Mouse (Mus musculus) kidney, postnatal 25 days (tissue): ENCODE results near the gene Ankfy1.
"Not testable (repeated sequence)": the region's sequence is repeated elsewhere in the genome, so short reads cannot be mapped to it uniquely, and the experiment has no call there.

ENCODE experiments used
- DNase-seq, 2 experiments: peaks; one replicate each; pipeline ENCODE4 v3.0.0; 2021; ENCODE audit warnings: mixed read lengths in 2 of 2

The Ankfy1 gene

DNA sequence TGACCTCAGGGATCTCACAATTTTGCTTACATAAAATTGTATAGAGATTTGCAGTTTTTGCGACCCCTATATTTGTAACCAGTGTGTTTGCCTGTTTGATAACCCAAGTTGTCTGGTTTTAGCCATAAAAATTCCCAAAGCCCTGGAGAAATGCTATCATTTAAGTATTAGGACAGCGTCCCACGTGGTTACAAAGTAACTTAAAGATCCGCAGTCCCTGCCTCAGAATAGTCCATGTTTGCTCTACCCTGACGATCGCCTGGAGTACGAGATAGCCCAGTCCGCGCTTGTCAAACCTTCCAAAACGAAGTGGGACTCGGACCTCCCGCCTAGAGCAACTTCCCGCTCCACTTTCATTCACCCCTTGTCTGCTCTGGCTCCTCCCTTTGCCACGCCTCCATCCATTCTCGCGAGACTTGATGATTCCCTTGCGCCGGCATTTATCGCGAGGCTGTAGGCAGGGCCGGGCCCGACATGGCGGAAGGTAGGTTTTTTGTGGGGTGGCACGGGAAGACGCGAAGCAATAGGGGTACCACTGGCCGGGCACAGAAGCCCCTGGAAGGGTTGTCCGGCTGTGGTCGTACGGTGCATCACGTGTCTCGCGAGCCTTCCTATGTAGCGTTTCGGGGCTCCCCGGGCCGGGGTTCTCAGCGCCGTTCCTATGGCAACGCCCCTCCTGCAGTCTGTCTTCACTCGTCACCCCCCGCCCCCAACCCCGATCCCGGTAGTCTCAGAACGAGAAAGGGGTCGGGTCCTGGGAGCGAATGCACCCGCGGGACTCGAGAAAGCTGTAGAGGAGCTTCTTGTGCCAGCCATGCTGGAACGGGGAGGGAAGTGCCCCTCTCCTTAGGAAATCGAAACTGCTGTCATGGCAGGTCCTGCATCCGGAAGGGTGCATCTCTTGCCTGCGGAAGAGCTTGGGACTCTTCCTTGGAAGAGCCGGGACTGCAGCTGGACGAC, at the start of gene Ankfy1:
TSS of gene Ankfy1 (plus strand) at position 456 of the 960 bp plus-strand sequence.
- peak; percentile 97 to 99 for DNase-seq

DNA sequence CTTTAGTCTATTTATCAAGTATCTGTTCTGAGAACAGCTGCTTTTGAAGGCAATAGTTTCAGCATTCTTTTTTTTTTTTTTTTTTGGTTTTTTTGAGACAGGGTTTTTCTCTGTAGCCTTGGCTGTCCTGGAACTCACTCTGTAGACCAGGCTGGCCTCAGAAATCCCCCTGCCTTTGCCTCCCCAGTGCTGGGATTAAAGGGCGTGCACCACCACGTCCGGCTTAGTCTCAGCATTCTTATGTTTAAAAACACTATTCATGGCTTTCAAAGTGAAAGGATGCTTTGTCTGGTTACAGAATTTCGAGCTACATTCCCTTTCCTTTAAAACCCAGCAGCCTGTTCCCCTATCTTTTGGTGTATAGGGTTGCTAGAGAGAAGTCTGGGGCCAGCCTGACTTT, 47.1 kb upstream of the Ankfy1 start:
- DNase-seq, result no peak

DNA sequence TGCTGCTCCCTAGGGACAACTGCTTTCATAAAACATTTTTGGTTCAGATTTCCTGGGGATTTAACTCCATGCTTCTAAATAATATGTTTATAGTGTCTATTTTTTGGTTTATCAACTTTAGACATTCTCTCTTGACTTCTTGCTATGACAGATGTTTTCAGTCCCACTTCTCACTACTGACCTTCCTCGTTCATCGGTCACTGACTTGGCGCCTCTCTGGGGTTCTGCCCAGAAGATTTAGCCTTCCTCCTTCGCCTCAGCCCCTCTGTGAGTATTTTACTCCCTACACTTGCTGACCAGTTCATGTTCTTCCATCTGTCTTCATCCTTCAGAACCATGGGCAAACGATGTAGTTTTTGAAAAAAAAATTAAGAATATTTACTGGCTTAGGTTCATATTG, 44.4 kb upstream of the Ankfy1 start:
- DNase-seq, result peak; percentile 28 to 40

DNA sequence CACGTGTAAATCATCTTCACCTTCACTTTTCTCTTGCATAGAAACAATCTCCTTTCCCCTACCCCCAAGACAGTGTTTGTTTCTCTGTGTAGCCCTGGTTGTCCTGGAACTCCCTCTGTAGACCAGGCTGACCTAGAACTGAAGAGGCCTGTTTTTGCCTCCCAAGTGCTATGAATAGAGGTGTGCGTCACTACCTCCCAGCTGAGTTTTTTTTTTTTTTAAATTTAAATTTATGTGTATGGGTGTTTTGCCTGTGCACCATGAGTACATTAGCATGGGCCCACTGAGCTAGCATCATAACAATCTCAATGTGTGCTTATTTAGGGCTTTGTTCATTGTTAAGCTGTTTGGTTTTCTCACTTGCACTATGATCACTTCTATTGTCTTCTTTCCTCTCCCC, 39.5 kb upstream of the Ankfy1 start:
- no peak for DNase-seq

DNA sequence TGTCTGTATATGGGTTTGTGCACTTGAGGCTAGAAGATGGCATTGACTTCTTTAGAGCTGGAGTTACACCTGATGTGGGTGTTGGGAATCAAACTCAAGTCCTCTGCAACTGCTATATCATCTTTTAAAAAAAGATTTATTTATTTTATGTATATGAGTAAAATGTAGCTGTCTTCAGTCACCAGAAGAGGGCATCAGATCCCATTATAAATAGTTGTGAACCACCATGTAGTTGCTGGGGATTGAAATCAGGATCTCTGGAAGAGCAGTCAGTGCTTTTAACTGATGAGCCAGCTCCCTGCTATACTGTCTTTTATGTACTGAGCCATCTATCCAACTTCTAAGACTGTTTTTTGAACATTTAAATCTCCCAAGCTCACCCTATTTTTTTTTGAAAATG, 29.9 kb upstream of the Ankfy1 start:
- DNase-seq, result no peak

DNA sequence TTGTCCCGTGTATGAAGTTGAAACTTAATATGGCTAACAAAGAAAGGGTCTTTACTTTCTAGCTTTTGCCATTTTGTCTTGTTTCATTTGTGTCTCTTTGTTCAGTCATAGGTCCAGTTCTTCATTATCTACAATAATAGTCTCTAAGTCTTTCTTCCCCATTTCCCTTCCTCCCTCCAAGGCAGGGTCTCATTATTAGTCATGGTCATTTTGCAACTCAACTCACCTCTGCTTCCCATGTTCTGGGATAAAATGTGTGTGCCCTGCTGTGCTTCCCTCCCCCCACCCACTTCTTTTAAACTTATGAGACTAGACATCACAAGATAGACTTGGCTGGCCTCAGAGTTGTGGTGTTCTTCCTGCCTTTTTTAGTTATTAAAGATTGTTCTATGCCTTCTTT, 29.4 kb upstream of the Ankfy1 start:
- no peak for DNase-seq

DNA sequence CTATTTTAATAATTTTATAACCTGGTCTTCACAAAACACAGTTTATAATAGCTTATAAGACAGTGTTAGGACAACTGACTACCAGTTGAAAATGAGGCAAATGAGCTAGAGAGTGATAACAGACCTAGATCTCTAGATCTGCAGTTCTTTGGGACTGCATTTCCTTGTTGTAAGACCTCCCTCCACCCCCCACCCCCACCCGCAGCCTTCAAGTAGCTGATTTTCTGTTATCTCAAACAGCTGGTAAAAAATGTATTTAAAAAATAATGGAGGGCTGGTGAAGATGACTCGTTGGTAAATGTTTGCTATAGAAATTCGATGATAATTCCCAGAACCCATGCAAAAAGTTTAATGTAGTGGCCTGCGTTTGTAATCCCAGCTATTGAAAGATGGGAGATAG, 25.2 kb upstream of the Ankfy1 start:
- DNase-seq, result no peak

DNA sequence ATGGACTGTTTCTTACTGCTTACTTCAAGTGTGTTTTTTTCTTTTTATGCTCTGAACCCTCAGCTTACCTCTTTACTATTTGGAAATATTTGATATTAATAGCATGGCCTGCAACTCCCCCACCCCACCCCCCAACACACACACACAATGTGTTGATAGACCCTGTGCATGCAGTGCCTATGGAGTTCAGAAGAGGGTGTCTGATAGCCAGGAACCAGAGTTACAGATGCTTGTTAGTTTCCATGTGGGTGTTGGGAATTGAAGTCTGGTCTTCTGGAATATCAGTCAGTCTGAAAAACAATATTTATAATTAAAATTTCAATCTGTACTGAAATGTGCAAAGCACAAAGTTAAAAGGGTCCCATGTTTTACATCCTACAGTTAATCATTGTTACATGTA, 19.2 kb upstream of the Ankfy1 start:
- no peak for DNase-seq

DNA sequence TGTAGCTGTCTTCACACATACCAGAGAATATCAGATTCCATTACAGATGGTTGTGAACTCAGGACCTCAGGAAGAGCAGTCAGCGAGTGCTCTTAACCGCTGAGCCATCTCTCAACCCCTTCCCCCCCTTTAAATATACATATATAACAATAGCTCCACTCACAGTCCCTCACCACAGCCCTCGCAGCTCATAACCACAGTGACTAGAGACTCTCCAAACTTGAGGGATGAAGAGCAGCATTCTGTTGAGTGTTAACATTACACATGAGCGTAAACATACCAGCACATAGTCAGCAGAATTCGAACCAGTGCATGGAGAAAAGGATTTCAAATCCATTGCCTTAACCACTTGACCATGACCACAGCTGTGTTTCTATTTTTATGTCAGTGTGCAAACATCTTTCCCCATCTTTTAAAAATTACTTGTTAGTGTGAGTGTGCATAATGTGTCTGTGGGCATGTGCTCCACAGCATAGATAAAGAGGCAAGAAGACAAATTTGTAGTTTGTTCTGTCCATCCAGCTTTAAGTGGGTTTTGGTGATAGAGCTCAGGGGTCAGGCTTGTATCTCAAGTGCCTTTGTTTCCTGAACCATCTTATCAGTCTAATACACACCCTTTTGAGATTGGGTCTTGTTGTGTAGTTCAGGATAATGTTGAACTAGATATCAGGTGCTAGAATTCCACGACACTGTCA, 18.4 kb upstream of the Ankfy1 start:
- DNase-seq, result no peak

DNA sequence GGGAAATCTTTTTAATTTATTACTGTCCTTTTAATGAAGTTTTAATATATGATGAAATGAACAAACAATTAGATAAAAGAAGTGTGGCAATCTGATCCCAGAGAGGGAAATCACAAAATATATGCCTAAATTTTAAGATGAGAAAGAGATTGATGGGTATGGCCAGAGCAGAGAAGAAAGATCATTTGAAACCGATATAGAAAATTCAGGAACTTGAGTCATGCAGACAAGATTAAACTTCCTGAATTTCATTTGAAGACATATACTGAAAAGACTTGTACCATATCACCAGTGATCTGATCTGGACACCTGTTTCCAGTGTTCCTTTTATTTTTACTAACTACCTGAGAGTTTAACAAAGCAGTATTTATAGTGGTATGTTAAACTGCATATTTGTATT, 17.4 kb upstream of the Ankfy1 start:
- no peak for DNase-seq

DNA sequence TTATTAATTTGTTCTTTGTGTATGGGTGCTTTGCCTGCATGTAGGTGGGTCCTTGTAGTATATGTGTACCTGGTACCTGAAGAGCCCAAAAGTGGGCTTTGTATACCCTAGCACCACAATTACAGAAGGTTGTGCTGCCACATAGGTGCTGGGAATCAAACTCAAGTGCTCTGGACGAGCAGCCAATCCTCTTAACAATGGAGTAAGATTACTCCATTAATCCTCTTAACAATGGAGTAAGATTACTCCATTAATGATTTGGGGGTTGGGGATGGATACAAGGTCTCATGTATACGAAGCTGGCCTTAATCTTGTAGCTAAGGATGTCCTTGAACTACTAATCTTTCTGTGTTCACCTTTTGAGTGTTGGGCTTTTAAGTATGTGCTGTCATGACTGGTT, 14.5 kb upstream of the Ankfy1 start:
- no peak for DNase-seq

DNA sequence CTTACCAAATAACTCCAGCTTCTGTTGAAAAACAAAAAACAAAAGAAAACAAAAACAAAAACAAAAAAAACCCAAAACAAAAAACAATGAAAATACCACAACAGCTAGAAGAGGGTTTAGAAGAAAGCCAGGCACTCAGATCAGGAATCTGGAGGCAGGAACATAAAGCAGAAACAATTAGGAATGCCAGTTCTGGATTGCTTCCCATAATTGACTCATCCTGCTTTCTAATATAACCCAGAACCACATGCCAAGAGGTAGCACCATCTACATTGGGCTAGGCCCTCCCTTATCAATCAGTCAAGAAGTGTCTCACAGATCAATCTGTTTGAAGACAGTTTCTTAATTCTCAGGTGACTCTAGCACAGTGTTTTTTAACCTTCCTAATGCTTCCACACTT, 9.1 kb upstream of the Ankfy1 start:
- DNase-seq, result no peak

DNA sequence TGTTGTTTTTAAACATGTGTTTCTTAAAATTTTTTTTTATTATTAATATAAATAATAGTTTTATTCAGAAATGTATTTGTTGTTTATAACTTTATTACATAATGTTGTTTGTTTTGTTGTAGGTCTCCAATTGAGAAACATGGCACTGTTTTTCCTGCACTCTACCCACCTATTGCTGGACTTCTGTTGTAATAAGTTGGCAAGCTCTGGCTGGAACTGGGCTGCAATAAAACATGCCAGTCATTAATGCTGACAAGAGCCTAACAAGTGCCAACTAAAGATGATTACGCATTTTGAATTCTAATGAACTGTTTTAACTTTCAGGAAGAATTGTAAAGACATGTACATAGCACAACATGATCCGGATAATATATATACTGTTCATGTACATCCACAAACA, 6.4 kb upstream of the Ankfy1 start:
- no peak for DNase-seq

DNA sequence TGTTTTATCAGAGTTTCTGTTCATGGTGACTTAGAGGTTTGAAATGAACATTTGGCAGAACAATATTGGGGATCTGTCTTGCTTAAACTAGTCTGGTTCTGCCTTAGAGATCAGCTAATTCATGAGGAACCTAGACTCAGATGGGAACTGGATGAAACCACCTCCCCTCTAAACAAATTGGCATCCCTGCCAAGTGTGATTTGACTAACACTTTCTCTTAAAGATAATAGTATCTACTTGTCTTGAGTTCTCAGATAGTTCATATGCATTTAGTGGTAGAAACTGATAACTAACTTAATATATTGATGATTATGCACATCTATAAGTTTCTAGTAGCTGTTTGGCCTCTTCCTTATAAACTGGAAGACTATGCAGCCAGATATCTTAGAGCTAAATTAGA, 3.1 kb upstream of the Ankfy1 start:
- DNase-seq, result no peak

DNA sequence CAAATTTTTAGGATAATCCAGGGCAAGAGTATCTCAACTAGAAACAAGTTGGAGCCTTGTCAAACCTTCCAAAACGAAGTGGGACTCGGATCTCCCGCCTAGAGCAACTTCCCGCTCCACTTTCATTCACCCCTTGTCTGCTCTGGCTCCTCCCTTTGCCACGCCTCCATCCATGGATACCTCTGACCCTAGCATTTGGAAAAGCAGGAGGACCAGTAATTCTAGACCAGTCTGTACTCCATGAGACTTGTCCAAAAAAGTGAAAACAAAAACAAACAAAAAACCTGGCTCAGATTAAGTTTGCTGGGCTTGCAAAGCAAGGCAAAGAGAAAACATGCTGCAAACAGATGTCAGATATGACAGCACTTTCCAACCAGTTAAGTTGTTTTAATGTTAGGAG, 1.6 kb upstream of the Ankfy1 start:
- no peak for DNase-seq

DNA sequence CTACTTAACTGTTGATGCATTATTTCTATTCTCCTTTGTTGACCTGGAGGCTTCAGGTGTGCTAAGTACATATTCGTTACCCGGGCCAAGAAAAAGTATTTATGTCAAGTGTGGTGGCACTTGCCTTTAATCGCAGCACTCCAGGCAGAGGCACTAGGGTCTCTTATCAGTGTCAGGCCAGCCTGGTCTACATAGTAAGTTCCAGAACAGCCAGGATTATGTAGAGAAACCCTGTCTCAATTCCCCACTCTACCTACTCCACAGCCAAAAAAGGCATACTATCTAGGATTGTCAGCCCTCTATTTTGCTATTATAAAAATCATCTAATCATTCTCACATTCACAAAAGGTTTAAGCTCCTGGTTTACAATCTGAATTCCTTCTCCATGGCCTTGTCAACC, 691 bp upstream of the Ankfy1 start:
- DNase-seq, result no peak

DNA sequence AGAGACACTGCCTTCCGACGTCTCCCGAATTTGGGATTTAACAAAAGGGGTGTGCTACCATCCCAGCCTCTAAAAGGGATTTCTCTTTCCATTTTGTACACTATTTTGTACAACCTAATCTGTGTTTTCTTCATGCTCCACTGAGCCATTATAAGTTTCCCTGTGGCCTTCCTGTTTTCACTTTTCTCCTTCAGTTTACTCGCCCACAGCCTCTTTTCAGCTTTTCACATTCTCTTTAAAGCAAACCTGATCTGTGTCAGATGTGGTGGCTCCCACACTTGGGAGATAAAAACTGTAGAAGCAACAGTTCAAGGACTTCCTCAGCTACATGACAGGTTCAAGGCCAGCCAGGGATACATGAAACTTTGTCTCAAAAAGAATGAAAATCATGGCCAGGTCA, 2.5 kb downstream of the Ankfy1 start:
- no peak for DNase-seq

DNA sequence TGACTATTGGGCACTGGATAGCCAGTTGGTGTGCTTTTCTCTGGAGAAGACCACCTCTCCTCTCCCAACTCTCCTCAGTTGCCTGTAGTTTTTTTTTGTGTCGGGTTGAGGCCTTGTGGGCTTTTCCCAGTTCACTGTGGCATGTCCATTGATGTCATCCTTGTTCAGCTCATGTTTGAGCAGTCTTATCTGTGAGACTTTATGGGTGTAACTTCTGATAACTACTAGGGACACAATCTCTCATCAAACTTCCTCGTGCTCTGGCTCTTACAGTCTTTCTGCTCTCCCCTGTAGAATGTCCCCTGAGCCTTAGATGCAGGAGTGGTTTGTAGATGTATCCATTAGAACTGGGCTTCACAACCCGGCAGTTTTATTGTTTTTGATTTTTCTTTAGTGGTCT, 5.2 kb downstream of the Ankfy1 start:
- DNase-seq, result no peak

DNA sequence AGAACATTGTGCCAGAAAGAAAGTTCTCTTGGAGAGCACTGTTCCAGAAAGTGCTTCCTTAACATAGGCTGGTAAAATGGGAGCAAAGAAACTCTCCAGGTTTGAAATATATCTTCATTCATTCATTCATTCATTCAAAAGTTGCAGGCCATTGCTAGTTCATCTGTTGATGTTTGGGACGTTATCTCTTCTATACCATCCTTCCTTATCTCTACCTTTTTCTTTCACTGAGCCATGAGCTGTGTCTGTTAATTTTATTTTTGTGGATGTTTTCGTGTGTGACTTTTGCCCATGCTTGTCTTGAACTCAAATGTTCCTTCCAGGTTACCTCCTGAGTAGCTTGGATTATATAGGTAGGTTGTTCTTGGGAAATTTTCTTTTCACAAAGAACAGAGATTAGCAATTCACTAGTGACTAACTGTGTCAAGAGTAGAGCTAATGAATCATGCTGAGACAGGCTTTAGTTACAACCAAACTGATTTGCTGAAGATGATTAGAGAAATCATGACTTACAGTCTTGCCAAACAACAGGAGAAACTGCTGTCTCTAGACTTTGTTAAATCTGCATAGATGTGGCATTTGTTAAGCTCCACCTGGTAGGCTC, 6.7 kb downstream of the Ankfy1 start:
- no peak for DNase-seq

DNA sequence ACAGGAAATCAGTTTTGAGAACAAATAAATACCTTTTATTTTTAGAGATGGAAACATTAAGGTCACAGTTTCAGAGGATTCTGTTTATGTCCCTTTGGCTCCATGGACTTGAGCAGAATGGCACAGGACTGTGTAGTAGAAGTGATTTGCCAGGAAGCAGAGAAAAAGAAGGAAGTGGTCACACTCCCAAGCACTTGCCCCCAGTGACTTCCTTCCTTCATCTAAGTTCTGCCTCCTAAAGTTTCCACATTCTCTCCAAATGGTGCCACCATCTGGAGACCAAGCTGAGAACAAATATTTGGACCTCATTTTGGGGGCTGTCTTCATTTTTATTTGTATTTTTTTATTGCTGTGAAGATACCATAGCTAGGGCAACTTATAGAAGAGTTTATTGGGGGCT, 7.5 kb downstream of the Ankfy1 start:
- no peak for DNase-seq

DNA sequence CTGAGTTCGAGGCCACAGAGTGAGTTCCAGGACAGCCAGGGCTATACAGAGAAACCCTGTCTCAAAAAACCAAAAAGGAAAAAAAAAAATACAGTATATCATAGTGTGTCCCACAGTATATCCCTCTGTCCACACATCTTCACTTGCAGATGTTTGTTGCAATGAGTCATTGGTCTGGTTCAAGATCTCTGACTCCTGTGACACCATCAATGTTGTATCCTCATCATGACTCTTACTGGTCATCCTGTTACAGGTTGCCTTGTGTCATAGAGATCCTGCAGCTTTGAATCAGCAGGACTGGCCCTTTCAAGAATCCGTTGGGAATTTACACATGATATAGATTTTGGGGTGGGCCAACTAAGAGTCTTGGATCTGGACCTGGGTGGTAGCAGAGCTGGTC, 15.3 kb downstream of the Ankfy1 start:
- DNase-seq, result not testable (repeated sequence)

DNA sequence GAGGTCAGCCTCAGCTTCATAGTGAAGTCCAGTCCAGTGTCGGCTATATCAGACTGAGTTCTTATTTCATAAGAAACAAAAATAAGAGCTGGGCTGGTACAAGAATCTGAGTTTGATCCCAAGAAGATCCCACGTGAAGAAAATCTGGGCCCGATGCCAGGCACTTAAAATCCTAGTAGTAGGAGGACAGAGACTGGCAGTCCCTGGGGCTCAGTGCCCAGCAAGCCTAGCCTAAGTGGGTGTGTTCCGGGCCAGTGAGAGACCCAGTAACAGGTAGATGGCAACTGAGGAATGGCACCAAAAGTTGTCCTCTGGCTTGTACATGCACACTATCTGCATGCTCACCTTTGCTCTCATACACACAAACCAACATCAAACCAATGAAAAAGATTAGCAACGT, 22.9 kb downstream of the Ankfy1 start:
- peak; percentile 51 to 52 for DNase-seq

DNA sequence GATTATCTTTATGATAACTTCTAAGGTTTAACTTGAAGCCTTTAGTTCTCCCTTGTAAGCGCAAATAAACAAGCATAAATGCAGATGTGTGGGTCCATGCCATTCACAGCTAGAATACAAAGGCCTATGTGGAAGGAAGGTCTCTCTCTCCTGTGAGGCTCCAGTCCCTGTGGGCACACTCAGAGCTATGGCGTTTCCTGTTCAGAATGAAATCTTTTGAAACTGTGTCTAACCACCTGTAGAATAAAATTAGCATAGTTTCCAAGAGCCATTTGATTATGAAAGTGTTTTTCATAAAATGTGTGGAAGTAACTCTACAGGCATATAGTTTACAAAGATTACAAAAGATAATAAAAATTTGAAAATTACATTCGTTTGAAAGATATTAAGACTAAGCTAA, 28.4 kb downstream of the Ankfy1 start:
- DNase-seq, result no peak

DNA sequence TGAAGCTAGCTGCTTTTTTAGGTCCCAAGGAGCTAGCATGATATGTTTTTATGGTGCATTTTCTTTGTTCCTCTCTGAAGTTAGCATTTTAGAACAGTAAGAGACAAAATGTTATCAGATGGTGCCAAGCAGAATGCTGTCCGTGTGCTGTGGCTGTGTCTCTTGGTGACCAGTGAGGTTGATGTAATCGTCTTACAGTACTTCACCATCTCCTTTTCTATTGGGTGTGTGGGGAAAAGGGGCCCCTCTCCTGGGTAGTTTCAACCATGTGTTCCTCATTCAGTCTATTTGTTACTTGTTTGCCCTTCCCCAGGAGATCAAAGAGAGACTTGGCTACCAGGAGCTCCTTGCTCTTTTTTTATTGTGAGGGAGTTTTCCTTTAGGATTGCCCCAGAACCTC, 33.4 kb downstream of the Ankfy1 start:
- DNase-seq, result no peak
